Mouse (Mus musculus) liver, embryonic 13.5 days (tissue): ENCODE data around the gene Arhgap18. TPM values are rescaled to one million over a fixed set of nuclear protein-coding genes. Genes with fewer than 3 reads are reported as not detected.

Experiments
- ATAC-seq: fragments of 200-750 bp; cut with Nextera tagmentation; 2 replicates; pipeline ENCODE4 v1.8.0; 2017; ENCODE audit warnings: low read depth, mild to moderate bottlenecking, moderate number of reproducible peaks, moderate library complexity
- DNase-seq: peaks from one replicate; pipeline ENCODE4 v3.0.0; 2022
- H3K27ac ChIP-seq: fragments of 300-500 bp; sonication (generic); 2 replicates; pipeline ENCODE4 v1.5.1; 2015; ENCODE audit warnings: moderate library complexity, mild to moderate bottlenecking, inconsistent platforms
- H3K27me3 ChIP-seq: fragments of 300-500 bp; sonication (generic); 2 replicates; pipeline ENCODE4 v1.6.1; 2015; ENCODE audit warnings: mild to moderate bottlenecking, inconsistent platforms
- H3K36me3 ChIP-seq: fragments of 300-500 bp; sonication (generic); 2 replicates; pipeline ENCODE4 v1.6.1; 2015; ENCODE audit warnings: mild to moderate bottlenecking, inconsistent platforms
- H3K4me1 ChIP-seq: fragments of 300-500 bp; sonication (generic); replicated peaks from 2 replicates; pipeline ENCODE4 v1.6.1; 2015; ENCODE audit warnings: inconsistent platforms
- H3K4me2 ChIP-seq: fragments of 300-500 bp; sonication (generic); 2 replicates; pipeline ENCODE4 v1.6.1; 2015; ENCODE audit warnings: inconsistent platforms, mild to moderate bottlenecking, moderate library complexity
- H3K4me3 ChIP-seq: fragments of 300-500 bp; sonication (generic); replicated peaks from 2 replicates; pipeline ENCODE4 v1.5.1; 2015; ENCODE audit warnings: mild to moderate bottlenecking, inconsistent platforms
- H3K9ac ChIP-seq: fragments of 300-500 bp; sonication (generic); 2 replicates; pipeline ENCODE4 v1.6.1; 2015; ENCODE audit warnings: mild to moderate bottlenecking, inconsistent platforms
- H3K9me3 ChIP-seq: fragments of 300-500 bp; sonication (generic); replicated peaks from 2 replicates; pipeline ENCODE4 v1.6.1; 2016; ENCODE audit warnings: inconsistent platforms
- WGBS: fragments of 180-500 bp; shearing (Covaris S2); methylation state at CpG from one replicate; pipeline ENCODE4 v1.1.7; 2015; ENCODE audit not compliant: insufficient replicate concordance; 5-methylcytosine and 5-hydroxymethylcytosine counted together
- polyA plus RNA-seq: library from polyadenylated mRNA; unstranded; fragments of >200 nt; fragmentation: Nextera tagmentation; extraction: Ambion mirVana; gene quantifications from 2 replicates; pipeline ENCODE4 v1.2.1, GENCODE M21; 2015

The Arhgap18 gene
- polyA plus RNA-seq, 1 experiment from 2014 or later, result 7.9 TPM

DNA sequence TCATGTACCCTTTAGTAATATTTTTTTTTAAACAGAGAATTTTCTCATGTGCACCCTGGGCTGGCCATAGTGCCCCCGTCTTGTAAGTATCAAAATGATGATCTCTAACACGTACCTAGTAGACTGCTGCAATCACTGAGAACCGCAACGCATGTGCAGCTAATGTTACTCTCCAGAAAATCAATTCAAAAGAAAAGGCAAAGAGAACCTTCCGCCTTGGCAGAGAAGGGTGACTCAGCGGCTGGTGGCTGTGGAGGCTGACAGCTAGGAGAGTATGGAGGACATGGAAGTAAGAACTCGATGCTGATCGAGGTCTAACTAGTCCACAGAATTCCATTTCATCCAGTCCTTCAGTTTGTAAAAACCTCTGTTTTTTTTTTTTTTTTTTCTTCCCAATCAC is 131.7 kb downstream of the Arhgap18 start:
- no peak overlapping the region for H3K4me2 ChIP-seq
- ATAC-seq, result no peak
- WGBS, result 72% methylated on average over 8 of the region's 8 CpGs

DNA sequence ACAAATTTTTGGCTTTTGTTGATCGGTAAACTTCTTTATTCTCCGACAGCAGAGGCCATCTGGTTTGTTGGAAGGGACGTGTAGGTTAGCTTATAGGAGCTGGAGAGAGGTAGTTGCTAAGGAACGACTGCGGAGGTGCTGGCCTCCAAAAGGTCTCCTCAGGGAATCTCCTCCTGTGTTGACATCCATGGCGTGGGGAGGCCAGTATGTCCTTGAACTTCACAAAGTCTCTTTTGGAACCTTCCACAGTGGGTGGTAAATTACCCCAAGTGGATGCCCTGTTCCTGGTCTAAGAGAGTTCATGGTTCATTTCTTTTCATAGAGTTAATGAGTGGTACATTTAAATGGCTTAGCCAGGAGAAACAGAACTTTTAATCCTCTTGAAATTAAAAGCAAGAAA is 136.0 kb downstream of the Arhgap18 start:
- H3K4me3 ChIP-seq, result no peak overlapping the region
- H3K4me1 ChIP-seq, result no peaks in the 10 kb centered on the region
- no peaks in the 10 kb centered on the region for H3K36me3 ChIP-seq
- H3K9me3 ChIP-seq, result no peaks in the 10 kb centered on the region
- ATAC-seq (no peak), DNase-seq (no peak)
- H3K4me2 ChIP-seq, result no peak overlapping the region
- H3K27me3 ChIP-seq, result no peaks in the 10 kb centered on the region
- H3K27ac ChIP-seq, result no peak overlapping the region
- WGBS, result 61% methylated on average over 6 of the region's 6 CpGs
- H3K9ac ChIP-seq, result no peak overlapping the region

More for the DNA sequence above, 131.7 kb downstream of the Arhgap18 start:
- no peak overlapping the region for H3K4me3 ChIP-seq
- H3K36me3 ChIP-seq, result no peaks in the 10 kb centered on the region
- no peaks in the 10 kb centered on the region for H3K4me1 ChIP-seq
- no peak overlapping the region for H3K27ac ChIP-seq
- no peaks in the 10 kb centered on the region for H3K9me3 ChIP-seq
- H3K27me3 ChIP-seq, result no peaks in the 10 kb centered on the region
- no peak overlapping the region for H3K9ac ChIP-seq
- no peak for DNase-seq

DNA sequence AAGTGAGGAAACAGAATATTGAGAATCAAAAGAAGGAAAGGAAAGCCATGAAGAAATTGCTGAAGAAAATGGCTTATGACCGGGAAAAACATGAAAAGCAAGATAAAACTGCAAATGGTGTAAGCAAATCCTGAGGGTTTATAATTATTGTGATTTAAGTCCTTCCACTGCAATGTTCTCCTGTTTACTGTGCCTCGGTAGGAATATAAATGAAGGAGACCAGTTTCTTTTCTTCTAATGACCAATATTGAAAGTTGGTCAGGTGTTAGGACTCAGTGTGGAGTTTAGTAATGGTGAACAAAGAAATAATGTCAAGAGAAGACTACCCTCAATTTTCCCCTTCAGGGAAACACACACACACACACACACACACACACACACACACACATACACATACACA is 136.5 kb downstream of the Arhgap18 start:
- H3K4me2 ChIP-seq, result no peak overlapping the region
- H3K4me1 ChIP-seq, result no peaks in the 10 kb centered on the region
- H3K36me3 ChIP-seq, result no peaks in the 10 kb centered on the region
- H3K27me3 ChIP-seq, result no peaks in the 10 kb centered on the region
- DNase-seq (no peak), ATAC-seq (no peak)
- H3K4me3 ChIP-seq, result no peak overlapping the region
- H3K9me3 ChIP-seq, result no peaks in the 10 kb centered on the region
- no peak overlapping the region for H3K9ac ChIP-seq
- H3K27ac ChIP-seq, result no peak overlapping the region
- 69% methylated on average over 2 of the region's 2 CpGs for WGBS

DNA sequence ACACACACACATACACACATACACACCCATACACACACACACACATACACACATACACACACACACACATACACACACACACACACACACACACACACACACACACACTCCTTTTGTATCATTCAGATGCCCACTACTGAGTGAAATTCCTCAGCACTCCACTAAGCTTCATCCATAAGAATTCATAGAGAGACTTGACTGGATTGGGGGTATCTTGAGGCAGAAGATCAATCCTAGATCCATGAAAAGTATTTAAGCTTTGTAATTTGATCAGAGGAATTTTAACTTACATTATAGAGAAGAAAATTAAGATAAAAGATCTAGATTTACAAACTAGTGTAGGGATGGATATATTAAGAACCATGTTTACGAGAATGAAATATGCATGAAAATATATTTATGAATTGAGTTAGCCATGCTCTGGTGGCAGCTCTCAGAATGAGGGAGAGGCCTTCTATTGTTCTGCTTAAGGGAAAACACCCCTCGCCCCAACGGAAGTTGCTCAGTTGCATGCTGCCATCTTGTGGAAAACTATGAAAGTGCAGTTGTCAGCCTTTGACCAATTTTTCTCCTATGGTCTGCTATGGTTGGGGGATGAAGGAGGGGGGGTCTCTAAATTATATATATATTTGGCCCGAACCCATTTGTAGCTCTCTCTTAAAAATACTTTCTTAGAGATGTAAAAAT is 137.2 kb downstream of the Arhgap18 start:
- peak; percentile 13 for DNase-seq
- H3K9ac ChIP-seq, result no peak overlapping the region
- no peaks in the 10 kb centered on the region for H3K9me3 ChIP-seq
- 9% methylated on average over 4 of the region's 4 CpGs for WGBS
- H3K4me3 ChIP-seq, result no peak overlapping the region
- no peak overlapping the region for H3K27ac ChIP-seq
- no peak for ATAC-seq
- no peaks in the 10 kb centered on the region for H3K4me1 ChIP-seq
- no peaks in the 10 kb centered on the region for H3K27me3 ChIP-seq
- no peak overlapping the region for H3K4me2 ChIP-seq
- H3K36me3 ChIP-seq, result no peaks in the 10 kb centered on the region

DNA sequence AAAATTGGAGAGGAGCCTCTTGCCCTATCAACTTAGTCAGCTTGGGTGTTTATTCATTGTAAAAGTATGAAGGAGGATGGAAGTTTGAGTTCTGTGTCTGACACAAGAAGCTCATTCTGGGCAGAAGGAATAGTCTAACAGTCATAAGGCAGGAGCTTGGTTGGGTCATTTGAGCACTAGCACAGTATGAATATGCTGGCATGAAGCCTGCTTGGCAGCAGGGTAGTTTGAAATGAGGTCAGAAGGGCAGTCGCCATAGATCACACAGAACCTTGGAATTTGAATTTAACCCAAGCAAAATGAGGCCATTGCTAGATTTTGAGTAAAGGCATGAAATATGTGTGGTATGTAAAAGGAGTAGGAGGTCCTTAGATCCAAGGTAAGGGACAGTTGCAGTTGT is 139.9 kb downstream of the Arhgap18 start:
- Histone ChIP-seq H3K27ac (no peak overlapping the region), H3K9ac (no peak overlapping the region), H3K4me1 (no peaks in the 10 kb centered on the region), H3K27me3 (no peaks in the 10 kb centered on the region), H3K9me3 (no peaks in the 10 kb centered on the region), H3K4me3 (no peak overlapping the region), H3K4me2 (no peak overlapping the region), H3K36me3 (no peaks in the 10 kb centered on the region)
- no peak for ATAC-seq
- DNase-seq, result no peak
- 56% methylated on average over 1 of the region's 1 CpGs for WGBS

DNA sequence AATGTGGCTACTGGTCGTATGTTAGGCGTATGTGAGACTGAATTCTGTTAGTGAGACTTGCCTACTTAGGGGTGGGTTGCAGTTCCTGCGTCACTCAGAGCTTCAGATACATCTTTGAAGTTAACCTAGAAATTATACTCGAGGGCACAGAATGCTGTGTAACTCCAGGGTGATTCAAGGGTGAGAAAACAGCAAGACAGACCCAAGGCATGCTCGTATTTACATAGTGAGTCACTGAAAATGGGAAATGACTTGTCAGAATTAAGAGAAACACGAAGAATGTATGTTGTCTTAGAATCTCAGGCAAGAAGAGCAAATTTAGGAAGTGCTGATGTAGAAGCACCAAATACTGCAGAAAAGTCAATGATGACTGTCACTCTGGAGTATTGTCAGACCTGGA is 142.5 kb downstream of the Arhgap18 start:
- 48% methylated on average over 6 of the region's 6 CpGs for WGBS
- Histone ChIP-seq H3K36me3 (no peaks in the 10 kb centered on the region), H3K27me3 (no peaks in the 10 kb centered on the region), H3K9me3 (no peaks in the 10 kb centered on the region), H3K4me3 (no peak overlapping the region), H3K4me1 (no peaks in the 10 kb centered on the region), H3K9ac (no peak overlapping the region), H3K27ac (no peak overlapping the region), H3K4me2 (no peak overlapping the region)
- DNase-seq, result no peak
- ATAC-seq, result no peak

DNA sequence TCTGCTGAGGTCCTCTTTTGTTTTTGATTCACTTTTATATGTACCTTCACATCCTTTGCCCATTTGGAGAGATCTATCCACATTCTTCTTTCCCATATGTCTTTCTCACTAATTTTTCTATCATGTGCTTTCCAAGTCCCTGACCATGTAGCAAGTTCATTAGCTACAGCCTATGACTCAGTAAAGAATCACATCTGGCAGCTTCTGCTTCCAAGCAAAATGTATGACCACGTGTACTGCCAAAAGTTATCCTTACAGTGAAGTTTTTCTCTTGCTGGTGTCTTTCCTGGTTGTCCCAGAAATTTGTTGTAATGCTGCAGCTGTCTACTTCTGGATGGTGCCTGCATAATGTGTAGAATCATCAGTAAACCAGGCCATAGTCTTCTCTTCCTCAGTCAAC is 147.2 kb downstream of the Arhgap18 start:
- Histone ChIP-seq H3K27ac (no peak overlapping the region), H3K4me2 (no peak overlapping the region), H3K36me3 (no peaks in the 10 kb centered on the region), H3K27me3 (no peaks in the 10 kb centered on the region), H3K9ac (no peak overlapping the region), H3K4me1 (no peaks in the 10 kb centered on the region), H3K4me3 (no peak overlapping the region), H3K9me3 (no peaks in the 10 kb centered on the region)
- DNase-seq (no peak), ATAC-seq (no peak)
- WGBS, result 46% methylated on average over 1 of the region's 1 CpGs

DNA sequence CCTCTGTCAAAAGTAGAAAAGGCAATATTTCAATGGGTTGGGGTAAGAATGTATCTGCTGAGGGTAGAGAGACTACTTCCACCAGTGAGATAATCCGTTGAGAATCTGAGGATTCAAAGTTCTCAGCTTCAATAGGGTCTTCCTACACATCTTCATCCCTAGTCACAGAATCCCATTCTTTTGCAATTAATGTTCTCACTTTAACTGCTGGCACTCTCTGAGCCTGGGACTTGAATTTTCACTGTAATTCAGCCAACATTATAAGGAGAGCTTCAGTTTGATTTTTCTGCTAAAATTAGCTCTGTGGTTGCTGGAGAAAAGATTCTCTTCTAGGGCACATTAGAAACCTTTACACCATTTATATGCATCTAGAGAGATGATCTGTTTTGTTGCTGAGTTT is 150.6 kb downstream of the Arhgap18 start:
- WGBS, result 56% methylated on average over 1 of the region's 1 CpGs
- Histone ChIP-seq H3K27me3 (no peaks in the 10 kb centered on the region), H3K9ac (no peak overlapping the region), H3K4me3 (no peak overlapping the region), H3K9me3 (no peaks in the 10 kb centered on the region), H3K4me1 (no peaks in the 10 kb centered on the region), H3K27ac (no peak overlapping the region), H3K36me3 (no peaks in the 10 kb centered on the region), H3K4me2 (no peak overlapping the region)
- ATAC-seq (no peak), DNase-seq (no peak)

DNA sequence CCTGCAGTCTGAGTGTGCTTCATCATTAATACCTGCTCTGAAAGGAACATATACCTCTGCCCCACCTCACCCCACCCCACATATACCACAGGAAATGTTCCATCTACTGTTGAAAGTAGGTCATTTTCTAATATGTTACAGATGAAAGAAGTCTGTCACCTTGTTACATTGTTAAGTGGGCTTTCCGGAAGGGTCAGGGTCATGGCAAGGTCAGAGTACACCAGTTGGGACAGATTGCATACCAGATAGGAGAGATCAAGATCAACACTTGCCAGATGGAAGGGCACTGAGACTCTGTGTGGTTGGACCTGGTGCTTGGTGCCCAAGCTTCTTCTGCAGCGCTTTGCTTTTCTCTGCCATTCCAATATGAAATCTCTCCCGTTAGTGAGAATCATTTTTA is 158.0 kb downstream of the Arhgap18 start:
- Histone ChIP-seq H3K4me3 (no peak overlapping the region), H3K9me3 (no peaks in the 10 kb centered on the region), H3K4me1 (no peaks in the 10 kb centered on the region), H3K27me3 (no peaks in the 10 kb centered on the region), H3K9ac (no peak overlapping the region), H3K27ac (no peak overlapping the region), H3K4me2 (no peak overlapping the region), H3K36me3 (no peaks in the 10 kb centered on the region)
- WGBS, result 67% methylated on average over 3 of the region's 3 CpGs
- no peak for ATAC-seq
- DNase-seq, result no peak

DNA sequence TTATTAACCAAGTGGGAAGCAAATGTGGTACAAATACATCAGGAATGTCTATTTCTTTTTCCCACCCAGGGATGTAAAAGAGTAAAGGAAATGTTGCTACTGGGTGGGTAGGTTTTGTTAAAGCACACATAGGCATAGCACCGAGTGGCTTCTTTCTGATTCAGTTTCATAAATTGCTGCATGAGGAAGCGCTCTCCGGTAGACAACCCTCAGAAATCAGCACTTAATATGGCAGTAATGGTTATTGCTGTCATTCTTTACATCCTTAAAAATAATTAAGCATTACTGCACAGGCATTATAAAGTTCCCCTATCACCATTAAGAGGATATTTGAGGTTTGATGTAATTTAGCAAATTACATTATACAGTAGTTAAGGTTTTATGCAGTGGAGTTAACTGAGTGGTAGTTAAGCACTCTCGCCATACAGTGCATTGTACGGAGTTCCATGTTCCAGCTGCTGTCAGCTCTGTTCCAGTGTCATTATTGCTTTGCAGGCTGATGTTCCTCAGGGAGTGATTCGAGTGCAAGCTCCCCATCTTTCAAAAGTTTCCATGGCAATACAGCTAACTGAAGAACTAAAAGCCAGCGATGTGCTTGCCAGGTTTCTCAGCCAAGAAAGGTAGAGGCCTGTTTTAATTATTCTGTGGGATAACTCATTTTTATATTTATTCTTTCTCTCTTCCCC is 159.0 kb downstream of the Arhgap18 start:
- ATAC-seq (no peak), DNase-seq (no peak)
- Histone ChIP-seq H3K27ac (no peak overlapping the region), H3K9me3 (no peaks in the 10 kb centered on the region), H3K4me1 (no peaks in the 10 kb centered on the region), H3K36me3 (no peaks in the 10 kb centered on the region), H3K9ac (no peak overlapping the region), H3K27me3 (no peaks in the 10 kb centered on the region), H3K4me3 (no peak overlapping the region), H3K4me2 (no peak overlapping the region)
- 73% methylated on average over 7 of the region's 7 CpGs for WGBS

DNA sequence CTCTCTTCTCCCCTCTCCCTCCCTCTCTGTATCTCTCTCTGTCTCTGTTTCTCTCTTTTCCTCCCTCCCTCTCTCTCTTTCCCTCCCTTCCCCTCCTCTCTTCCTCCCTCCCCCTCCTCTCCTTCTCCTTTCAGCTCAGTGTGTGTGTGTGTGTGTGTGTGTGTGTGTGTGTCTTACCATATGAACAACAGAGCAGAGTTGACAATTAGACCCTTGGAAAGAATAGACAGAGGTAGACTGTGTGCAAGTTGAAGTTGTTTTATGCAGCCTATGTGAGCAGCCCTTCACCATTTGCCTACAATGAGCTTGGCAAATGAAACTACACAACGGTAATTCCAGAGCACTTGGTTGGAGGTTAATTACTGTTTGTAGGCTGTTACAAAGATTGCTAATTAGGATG is 159.6 kb downstream of the Arhgap18 start:
- Histone ChIP-seq H3K9me3 (no peaks in the 10 kb centered on the region), H3K4me2 (no peak overlapping the region), H3K36me3 (no peaks in the 10 kb centered on the region), H3K27ac (no peak overlapping the region), H3K27me3 (no peaks in the 10 kb centered on the region), H3K4me1 (no peaks in the 10 kb centered on the region), H3K9ac (no peak overlapping the region), H3K4me3 (no peak overlapping the region)
- WGBS, result 58% methylated on average over 1 of the region's 1 CpGs
- ATAC-seq, result no peak
- DNase-seq, result no peak
